Mouse (Mus musculus) retina, postnatal 7 days (tissue): ENCODE measurements around the gene Trip4.
"Not testable (repeated sequence)": the region's sequence is repeated elsewhere in the genome, so short reads cannot be mapped to it uniquely, and the experiment has no call there.

Source experiments
- DNase-seq: peaks from one replicate; pipeline ENCODE4 v3.0.0-alpha.2; 2012; ENCODE audit warnings: low read depth, low spot score

The Trip4 gene

DNA sequence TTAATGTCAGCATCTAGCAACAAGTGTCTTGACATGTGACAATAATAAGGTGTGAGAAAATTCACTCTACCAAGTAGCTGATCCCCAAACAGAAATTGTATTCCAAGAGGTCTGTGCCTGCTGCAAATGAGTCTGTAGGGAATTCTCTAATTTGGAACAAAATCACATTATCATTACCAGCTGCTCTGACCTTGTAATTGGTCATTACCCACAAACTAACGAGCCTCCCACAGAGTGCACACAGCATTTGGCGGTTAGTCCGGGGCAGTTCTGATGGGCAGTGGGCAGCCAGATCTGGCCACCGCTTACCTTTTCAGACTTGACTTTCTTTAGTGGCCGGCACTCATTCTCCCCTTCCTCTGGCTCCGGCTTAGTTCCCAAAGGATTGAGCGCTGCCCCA is 114.3 kb downstream of the Trip4 start:
- no peak for DNase-seq

DNA sequence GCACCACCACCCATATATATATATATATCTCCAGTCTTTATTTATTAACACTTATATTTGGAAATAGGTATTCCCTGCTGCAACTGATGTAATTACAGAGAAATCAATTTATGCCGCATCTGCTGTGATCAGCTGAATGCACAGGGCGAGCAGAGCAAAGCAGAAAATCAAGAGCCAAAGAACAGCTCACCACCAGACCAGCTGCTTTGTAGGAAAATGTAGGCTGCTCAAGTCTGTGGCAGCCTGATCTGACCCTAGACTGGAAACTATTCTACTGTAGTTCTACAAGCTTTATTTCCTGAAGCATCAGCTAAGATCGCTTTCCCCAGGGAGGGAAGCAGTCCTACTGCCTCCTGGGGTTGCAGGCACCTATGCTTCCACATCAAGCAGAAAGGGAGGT is 115.1 kb downstream of the Trip4 start:
- DNase-seq = no peak

DNA sequence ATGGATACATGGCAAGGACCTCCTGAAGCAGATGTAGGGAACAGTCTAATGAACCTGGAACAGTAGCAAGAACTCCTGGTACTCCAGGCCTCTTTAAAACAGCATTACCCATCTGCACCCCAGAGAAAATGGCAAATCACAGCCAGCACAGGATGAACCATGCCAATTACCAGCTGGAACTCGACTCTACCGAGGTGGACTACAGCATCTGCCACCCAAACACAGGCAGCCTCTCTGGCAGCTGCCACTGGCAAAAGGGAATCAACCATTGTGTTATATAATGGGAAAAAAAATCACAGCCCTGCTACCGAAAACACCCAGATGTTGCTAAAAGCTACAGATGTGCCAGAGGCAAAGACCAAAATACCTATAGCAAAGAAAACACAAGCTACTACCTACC is 115.5 kb downstream of the Trip4 start:
- DNase-seq = no peak

- DNase-seq = no peak
Observed at GRCm38 (mm10) chr9:65791846-65792245, 116.7 kb downstream of the Trip4 start.

DNA sequence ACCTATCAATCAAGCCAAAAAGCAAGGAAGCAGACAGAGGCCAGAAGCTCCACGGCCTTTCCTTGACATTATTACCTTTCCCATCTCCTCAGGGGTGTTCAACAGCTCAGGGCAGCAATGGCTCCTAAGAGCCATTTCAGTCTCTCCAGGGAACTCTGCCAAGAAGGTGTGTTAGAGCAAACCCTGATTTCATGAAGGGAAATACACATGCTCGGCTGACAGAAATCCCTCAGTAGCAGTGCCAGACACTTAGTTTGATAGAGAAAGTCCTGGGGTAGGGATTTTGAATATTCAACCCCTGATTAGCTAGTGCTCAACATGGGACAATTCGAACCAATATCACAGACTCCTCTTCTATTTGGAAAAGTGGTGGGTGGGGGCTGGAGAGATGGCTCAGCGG is 117.5 kb downstream of the Trip4 start:
- no peak for DNase-seq

DNA sequence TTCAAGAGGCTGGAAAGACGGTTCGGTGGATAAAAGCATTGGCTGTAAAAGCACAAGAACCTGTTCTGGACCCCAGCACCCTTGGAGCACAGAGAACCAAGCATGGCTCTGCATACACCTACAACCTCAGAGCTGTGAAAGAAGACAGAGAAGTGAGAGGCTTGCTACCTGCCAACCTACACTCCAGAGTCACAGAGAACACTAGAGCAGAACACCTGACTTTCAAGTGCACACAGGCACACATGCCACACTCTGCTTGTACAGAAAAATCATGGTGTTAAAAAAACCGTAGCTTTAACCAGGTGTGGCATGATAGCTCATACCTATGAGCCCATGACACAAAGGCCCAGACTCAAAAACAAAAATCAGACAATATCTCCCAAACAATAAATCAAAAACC is 118.8 kb downstream of the Trip4 start:
- DNase-seq = no peak

GRCm38 (mm10) chr9:65788556-65788955 is 120.0 kb downstream of the Trip4 start:
- DNase-seq = no peak

GRCm38 (mm10) chr9:65787829-65788344 is 120.7 kb downstream of the Trip4 start:
- DNase-seq = no peak

DNA sequence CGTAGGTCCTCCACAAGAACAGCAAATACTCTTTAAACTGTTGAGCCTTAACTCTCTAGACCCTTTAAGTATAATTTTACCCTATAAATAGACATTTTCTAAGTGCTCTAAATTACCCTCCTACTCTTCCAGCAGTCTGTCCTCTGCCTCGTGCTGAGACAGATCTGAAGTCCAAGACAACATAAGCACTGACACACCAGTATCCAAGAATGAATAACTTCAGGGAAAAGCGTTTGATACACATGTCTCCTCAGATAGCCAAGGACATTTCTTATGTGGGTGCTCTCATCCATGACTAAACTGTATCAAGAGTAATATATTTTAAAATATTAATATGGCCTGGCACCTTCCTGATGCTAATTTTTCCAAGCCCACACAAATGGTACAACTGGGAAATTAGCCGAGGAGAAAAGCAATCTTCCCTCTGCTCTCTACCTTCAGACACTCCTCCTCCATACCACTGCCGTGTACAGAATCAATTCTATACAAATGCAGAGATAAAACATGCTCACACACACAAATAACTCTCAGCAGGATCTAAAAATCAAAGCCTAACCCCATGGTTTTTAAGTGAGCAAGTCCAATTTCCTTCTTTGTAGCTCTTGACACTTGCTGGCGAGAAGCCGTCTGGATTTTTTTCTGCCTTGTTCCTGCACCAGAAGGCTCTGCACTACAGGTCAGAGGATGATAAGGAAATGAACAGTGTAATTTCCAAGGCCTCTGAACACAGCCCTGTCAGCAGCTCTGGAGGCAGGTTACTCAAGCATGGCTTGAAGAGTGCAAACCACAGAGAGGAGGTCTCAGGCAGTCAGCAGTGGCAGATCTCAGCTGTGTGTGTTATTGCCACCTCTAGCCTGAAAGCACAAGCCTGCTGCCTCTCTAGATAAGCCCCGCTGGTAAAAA is 121.5 kb downstream of the Trip4 start:
- DNase-seq = no peak

GRCm38 (mm10) chr9:65785772-65786368 is 122.7 kb downstream of the Trip4 start:
- DNase-seq = no peak

DNA sequence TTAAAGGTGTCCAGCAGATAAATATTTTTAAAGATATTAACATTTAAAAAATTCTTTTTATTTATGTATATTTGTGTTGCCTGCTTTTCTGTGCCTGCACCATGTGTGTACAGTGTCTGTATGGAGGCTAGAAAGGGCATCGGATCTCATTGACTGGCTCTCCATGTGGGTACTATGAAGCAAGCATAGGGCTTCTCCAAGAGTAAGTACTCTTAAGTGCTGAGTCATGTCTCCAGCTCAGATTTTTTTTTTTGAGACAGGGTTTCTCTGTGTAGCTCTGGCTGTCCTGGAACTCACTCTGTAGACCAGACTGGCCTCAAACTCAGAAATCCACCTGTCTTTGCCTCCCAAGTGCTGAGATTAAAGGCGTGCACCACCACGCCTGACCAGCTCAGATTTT is 129.0 kb downstream of the Trip4 start:
- DNase-seq = not testable (repeated sequence)
